Mouse (Mus musculus): Measurements from ENCODE around the gene Fbxl22.

DNA sequence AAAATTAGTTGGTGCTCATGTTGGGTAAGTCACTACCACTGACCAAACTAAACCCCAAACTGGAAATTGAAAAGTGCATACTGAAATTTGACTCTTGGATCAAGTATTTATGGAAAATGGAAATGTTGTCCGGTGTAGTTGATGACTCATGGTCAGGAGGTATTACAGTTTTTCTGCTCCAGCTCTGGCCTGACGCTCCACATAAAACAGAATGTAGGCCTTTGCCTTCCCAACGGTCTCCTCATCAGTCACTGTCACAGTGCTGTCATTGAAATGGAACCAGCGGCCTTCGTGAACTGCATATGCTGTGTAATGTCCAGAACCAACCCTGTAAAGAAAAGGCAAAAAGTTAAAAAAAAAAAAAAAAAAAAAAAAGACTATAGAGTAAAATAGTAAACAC, 3.9 kb upstream of the Fbxl22 start:
- no peak for TF ChIP-seq EP300 (IDR thresholded peaks at IDR 0.05; ENCODE audit: low read depth)
- TF ChIP-seq CTCF (IDR thresholded peaks at IDR 0.05; ENCODE audit: low read depth): no peak

Measured in heart, postnatal 0 days (tissue).